Mouse (Mus musculus): ENCODE results near the gene Supt20. TPM values are rescaled to one million over a fixed set of nuclear protein-coding genes. Genes with fewer than 3 reads are reported as not detected.

Gene Supt20
- total RNA-seq (2022) = 10 to 100 TPM; 51.0 to 63.6 (median 56.1) TPM

GRCm38 (mm10) chr3:54692202-54693055 is at the start of gene Supt20:
Supt20 (plus strand) TSS chr3:54692807.
- DNase-seq (ENCODE audit: low spot score in 2 of 2) = peak; percentile 89 to 90

GRCm38 (mm10) chr3:54642851-54643250 is 49.8 kb upstream of the Supt20 start:
- DNase-seq (ENCODE audit: low spot score in 2 of 2) = no peak

- DNase-seq (ENCODE audit: low spot score in 2 of 2) = no peak
Observed at GRCm38 (mm10) chr3:54647583-54647982, 45.0 kb upstream of the Supt20 start.

GRCm38 (mm10) chr3:54651576-54651975 is 41.0 kb upstream of the Supt20 start:
- no peak for DNase-seq (ENCODE audit: low spot score in 2 of 2)

GRCm38 (mm10) chr3:54654169-54654568 is 38.4 kb upstream of the Supt20 start:
- no peak for DNase-seq (ENCODE audit: low spot score in 2 of 2)

- DNase-seq (ENCODE audit: low spot score in 2 of 2) = no peak
Observed at GRCm38 (mm10) chr3:54657090-54657489, 35.5 kb upstream of the Supt20 start.

- no peak for DNase-seq (ENCODE audit: low spot score in 2 of 2)
Observed at GRCm38 (mm10) chr3:54657888-54658626, 34.5 kb upstream of the Supt20 start.

GRCm38 (mm10) chr3:54659736-54660135 is 32.9 kb upstream of the Supt20 start:
- DNase-seq (ENCODE audit: low spot score in 2 of 2) = no peak

- no peak for DNase-seq (ENCODE audit: low spot score in 2 of 2)
Observed at GRCm38 (mm10) chr3:54662411-54662810, 30.2 kb upstream of the Supt20 start.

- no peak for DNase-seq (ENCODE audit: low spot score in 2 of 2)
Observed at GRCm38 (mm10) chr3:54668141-54668540, 24.5 kb upstream of the Supt20 start.

- DNase-seq (ENCODE audit: low spot score in 2 of 2) = no peak
Observed at GRCm38 (mm10) chr3:54668722-54669121, 23.9 kb upstream of the Supt20 start.

GRCm38 (mm10) chr3:54669559-54669958 is 23.0 kb upstream of the Supt20 start:
- no peak for DNase-seq (ENCODE audit: low spot score in 2 of 2)

GRCm38 (mm10) chr3:54672111-54672510 is 20.5 kb upstream of the Supt20 start:
- no peak for DNase-seq (ENCODE audit: low spot score in 2 of 2)

GRCm38 (mm10) chr3:54672557-54673529 is 19.8 kb upstream of the Supt20 start:
- peak; percentile 17 to 40 for DNase-seq (ENCODE audit: low spot score in 2 of 2)

GRCm38 (mm10) chr3:54676818-54677217 is 15.8 kb upstream of the Supt20 start:
- no peak for DNase-seq (ENCODE audit: low spot score in 2 of 2)

- no peak for DNase-seq (ENCODE audit: low spot score in 2 of 2)
Observed at GRCm38 (mm10) chr3:54681310-54682204, 11.1 kb upstream of the Supt20 start.

GRCm38 (mm10) chr3:54685202-54685601 is 7.4 kb upstream of the Supt20 start:
- DNase-seq (ENCODE audit: low spot score in 2 of 2) = no peak

GRCm38 (mm10) chr3:54687245-54687644 is 5.4 kb upstream of the Supt20 start:
- no peak for DNase-seq (ENCODE audit: low spot score in 2 of 2)

- no peak for DNase-seq (ENCODE audit: low spot score in 2 of 2)
Observed at GRCm38 (mm10) chr3:54689091-54689490, 3.5 kb upstream of the Supt20 start.

- DNase-seq (ENCODE audit: low spot score in 2 of 2) = no peak
Observed at GRCm38 (mm10) chr3:54693056-54693415, 429 bp downstream of the Supt20 start.
